Mouse (Mus musculus) bone marrow, adult 2 months (tissue): ENCODE results near the gene Slc4a8.

Experiments
- CTCF ChIP-seq: fragments of 200-500 bp; IDR thresholded peaks from 2 replicates; pipeline ENCODE4 v1.5.1; 2011; ENCODE audit warnings: low read length, control low read depth; ENCODE audit not compliant: control insufficient read depth, insufficient read depth
- POLR2A ChIP-seq: fragments of 200-500 bp; IDR thresholded peaks from 2 replicates; pipeline ENCODE4 v1.6.1; 2011; ENCODE audit warnings: low read depth, mild to moderate bottlenecking, control low read depth, low read length, borderline replicate concordance; ENCODE audit not compliant: control insufficient read depth

GRCm38 (mm10) chr15:100735953-100736300 lies 25.6 kb upstream of the Slc4a8 start:
- TF ChIP-seq CTCF = no peak
- TF ChIP-seq POLR2A = no peak
